Mouse (Mus musculus): Measurements from ENCODE around the gene Wnt5b.
"Not testable (repeated sequence)": the region's sequence is repeated elsewhere in the genome, so short reads cannot be mapped to it uniquely, and the experiment has no call there.

Gene Wnt5b

GRCm38 (mm10) chr6:119450965-119451943 is 92.9 kb downstream of the Wnt5b start:
- no peak for DNase-seq (ENCODE audit: low spot score)

DNA sequence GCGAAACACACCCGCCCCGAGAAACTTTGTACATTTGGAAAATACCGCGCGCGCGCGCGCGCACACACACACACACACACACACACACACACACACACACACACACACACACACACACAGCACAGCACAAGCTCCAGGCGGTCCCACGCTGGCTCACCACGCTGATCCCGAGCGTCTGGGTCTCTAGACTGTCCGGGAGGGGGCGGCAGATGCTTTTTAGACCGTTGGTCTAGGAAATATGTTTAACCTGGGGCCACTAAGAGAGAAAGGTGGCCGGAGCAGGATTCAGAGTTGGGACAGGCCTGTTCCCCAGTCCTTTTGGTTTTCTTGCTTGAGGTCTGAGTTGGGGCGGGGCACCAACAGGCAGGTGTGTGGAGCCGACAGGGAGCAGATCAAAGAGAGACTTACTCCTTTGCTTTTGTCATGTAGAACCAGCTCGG is 95.1 kb downstream of the Wnt5b start:
- DNase-seq (ENCODE audit: low spot score), result no peak

GRCm38 (mm10) chr6:119448321-119449059 is 95.7 kb downstream of the Wnt5b start:
- no peak for DNase-seq (ENCODE audit: low spot score)

GRCm38 (mm10) chr6:119445671-119446607 is 98.2 kb downstream of the Wnt5b start:
- no peak for DNase-seq (ENCODE audit: low spot score)

DNA sequence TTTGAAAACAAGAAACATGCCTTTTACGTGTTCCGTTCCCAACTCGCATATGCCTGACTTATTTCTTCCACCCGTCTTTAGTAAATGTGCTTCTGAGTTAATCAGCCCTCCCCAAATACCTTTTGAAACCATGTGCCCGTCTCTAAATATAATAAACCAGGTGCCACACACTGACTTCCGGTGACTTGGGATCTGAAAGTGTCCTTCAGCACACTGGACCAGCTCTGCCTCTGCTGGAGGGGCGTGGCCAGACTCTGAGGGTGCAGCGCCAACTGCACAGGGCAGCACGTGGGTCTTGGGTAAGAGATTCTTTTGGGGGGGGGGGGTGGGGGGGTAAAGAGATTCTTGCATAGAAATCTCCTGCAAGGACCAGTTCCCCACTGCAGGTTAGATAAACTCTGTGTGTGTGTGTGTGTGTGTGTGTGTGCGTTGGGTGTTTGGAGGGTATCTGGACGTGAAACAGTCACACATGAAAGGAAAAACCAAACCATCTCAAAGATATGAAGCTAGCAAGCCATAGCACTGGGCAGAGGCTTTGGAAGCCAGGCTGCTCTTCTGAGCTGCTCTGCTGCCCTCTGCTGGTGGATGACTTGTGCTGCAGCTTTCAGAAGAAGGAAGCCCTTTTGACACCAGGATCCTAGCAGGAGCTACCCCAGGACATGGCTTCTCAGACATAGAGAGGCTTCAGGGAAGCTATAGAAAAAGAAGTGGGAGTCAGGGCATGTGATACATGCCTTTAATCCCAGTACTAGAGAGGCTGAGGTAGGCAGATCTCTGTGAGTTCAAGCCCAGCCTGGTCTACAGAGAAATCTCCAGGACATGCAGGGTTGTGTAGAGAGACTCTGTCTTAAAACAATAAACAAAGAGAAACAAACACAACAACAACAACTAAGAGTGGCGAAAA is 100.2 kb downstream of the Wnt5b start:
- peak; percentile 57 for DNase-seq (ENCODE audit: low spot score)

DNA sequence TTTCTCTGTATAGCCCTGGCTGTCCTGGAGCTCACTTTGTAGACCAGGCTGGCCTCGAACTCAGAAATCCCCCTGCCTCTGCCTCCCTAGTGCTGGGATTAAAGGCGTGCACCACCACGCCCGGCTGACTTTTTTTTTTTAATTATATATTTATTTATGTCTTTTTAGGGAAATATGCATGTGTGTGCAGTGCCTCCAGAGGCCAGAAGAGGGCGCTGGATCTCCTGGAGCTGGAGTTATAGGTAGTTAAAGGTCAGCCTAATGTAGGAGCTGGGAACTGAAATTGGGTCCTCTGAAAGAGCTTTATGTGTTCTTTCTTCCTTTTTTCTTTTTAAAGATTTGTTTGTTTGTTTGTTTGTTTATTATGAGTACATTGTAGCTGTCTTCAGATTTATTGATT is 101.4 kb downstream of the Wnt5b start:
- DNase-seq (ENCODE audit: low spot score), result not testable (repeated sequence)

DNA sequence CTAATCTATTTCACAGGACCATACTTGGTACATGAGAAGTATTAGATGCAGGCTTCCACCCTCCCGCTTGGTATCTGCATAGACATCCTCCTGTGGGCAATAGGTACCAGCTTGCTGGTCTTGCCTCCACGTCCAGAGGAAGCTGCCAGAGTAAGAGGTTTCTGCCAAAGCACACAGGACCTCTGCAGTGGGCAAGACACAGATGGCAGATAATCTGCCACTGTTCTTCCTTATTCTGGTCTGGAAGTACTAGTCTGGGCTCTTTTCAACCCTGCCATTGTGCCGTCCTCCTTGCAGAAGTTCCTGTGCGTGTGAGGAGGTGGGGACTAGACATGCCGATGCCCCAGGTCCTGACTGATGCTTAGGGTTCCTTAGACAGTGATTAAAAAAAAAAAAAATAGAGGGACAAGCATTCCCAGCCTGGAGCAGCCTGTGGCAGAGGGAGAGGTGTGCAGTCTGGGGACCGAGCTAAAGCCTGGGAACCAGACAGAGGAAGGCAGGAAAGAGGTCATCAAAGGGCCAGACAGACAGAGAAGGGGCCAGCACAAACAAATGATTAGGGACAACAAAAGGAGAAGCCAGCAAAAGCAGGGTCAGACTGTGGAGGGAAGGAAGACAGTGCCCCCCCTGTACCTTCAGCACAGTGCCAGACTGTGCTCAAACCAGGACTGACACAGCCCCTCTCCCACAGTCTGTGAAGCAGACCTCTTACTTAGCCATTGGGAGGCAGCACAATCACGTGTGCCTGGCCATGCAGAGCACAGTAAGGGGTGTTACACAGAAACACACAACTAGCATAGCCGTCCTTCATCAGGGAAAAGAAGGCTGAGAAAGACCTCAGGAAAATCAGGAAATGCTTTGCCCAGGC is 106.0 kb downstream of the Wnt5b start:
- DNase-seq (ENCODE audit: low spot score), result no peak

GRCm38 (mm10) chr6:119434394-119434793 is 109.8 kb downstream of the Wnt5b start:
- no peak for DNase-seq (ENCODE audit: low spot score)

- DNase-seq (ENCODE audit: low spot score), result no peak
These were observed 112.3 kb downstream of the Wnt5b start for GRCm38 (mm10) chr6:119431751-119432324.

DNA sequence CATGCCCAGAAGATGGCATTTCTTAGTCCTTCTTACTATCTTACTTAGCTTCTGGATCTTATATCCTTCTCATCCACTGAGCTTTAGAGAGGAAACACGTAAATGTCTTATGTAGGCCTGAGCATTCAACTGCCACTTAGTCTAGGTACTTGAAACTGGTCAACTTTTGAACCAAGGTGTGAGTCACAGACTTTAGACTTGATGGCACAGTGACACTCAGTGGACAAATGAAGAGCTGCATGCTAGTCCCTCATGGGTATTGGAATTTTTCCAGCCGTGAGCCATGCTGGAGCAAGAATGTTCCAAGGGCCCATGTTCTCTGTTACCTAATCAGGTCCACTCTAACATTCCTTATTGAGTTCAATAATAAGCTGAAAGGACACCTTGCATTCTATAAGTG is 113.6 kb downstream of the Wnt5b start:
- peak; percentile 50 for DNase-seq (ENCODE audit: low spot score)

DNA sequence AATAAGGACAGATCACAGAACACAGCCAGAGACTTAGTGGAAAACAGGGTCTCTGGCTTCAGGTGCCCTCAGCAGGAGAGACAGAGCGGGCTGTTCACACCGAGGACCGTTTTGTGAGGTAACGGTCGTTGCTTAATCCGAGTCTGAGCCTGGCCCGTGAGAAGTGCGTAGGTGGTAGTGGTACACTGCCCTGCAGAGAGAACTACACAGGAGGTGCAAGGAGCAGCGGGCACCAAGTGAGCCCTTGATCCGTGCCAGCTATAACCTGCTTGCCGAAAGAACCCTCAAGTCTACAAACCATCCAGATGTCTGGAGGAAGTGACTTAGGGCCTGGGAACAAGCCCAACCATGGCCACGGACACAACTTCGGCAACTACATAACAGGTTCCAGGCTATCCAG is 114.8 kb downstream of the Wnt5b start:
- no peak for DNase-seq (ENCODE audit: low spot score)

DNA sequence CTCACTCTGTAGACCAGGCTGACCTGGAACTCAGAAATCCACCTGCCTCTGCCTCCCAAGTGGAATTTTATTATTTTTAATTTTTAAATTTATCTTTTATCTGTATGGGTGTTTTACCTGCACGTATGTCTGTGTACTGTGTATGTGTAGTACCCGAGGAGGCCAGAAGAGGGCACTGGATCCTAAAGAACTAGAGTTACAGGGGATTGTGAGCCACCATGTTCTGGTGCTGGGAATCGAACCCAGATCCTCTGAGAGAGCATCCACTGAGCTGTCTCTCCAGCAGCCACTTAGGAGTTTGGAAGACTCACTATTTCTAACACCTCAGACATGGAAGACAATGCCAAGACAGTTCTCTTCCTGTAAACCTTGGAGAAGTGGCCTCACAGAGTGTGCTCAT is 115.5 kb downstream of the Wnt5b start:
- DNase-seq (ENCODE audit: low spot score), result no peak

- no peak for DNase-seq (ENCODE audit: low spot score)
These were observed 123.1 kb downstream of the Wnt5b start for GRCm38 (mm10) chr6:119421001-119421400.

DNA sequence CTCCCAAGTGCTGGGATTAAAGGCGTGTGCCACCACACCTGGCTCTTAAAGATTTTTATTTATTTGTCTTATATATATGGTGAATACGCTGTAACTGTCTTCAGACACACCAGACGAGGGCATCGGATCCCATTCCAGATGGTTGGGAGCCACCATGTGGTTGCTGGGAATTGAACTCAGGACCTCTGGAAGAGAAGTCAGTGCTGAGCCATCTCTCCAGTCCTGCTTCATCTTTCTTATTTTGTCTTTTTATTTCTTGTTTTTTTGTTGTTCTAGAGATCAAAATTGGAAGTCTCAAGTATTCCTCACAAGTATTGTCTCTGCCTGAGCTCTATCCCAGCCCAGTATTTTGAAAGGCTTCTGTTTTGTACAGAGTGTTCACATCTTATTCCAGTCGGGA is 123.8 kb downstream of the Wnt5b start:
- no peak for DNase-seq (ENCODE audit: low spot score)

GRCm38 (mm10) chr6:119419412-119419811 is 124.7 kb downstream of the Wnt5b start:
- no peak for DNase-seq (ENCODE audit: low spot score)

DNA sequence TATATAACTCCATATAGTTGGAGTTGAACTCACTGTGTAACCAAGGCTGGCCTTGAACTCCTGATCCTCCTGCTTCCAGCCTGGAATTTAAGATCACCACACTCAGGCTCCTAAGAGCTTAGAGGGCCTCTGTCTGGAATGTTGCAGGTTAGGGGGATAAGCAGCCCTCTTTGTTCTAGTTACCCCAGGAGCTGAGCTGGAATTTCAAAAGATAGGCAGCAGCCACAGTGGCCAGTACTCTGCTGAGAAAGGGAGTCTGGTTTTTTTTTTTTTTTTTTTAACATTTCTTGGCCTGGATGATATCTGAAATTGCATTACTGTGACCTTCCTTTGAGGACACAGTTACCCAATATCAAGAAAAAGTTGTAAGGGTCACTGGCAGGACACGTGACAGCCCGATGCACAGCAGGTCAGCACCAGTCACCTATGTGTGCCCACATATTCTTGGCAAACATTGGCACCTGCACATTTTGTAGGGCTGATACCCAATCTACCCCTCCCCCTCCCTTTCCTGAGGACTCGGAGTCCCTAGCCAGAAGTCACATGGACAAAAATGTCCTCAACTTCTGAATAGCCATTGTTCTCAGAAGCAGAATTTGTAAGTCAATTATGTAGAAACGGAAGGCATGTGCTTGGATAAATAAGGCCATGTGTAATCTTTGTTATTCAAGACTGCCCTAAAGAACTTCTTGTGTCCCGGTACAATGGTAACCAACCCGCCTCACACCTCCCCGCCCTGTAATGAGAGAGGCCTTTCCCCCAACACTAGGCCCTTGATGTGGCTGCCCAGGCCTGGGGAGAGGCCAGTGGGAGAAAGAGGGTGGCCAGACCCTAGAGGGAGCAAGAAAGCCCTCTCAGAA is 125.5 kb downstream of the Wnt5b start:
- DNase-seq (ENCODE audit: low spot score), result peak; percentile 64

GRCm38 (mm10) chr6:119417821-119418220 is 126.3 kb downstream of the Wnt5b start:
- no peak for DNase-seq (ENCODE audit: low spot score)

- peak; percentile 18 for DNase-seq (ENCODE audit: low spot score)
These were observed 126.8 kb downstream of the Wnt5b start, which contains the start of gene Adipor2 for GRCm38 (mm10) chr6:119417354-119417753. Gene Adipor2 (minus strand): TSS chr6:119417704.
